Mouse (Mus musculus) liver, embryonic 16.5 days (tissue): ENCODE results near the gene Zswim3. TPM values are rescaled to one million over a fixed set of nuclear protein-coding genes. Genes with fewer than 3 reads are reported as not detected.

Experiments used
- ATAC-seq: fragments of 200-750 bp; cut with Nextera tagmentation; 2 replicates; pipeline ENCODE4 v1.8.0; 2017; ENCODE audit warnings: low read depth, mild to moderate bottlenecking, moderate number of reproducible peaks, moderate library complexity
- H3K27ac ChIP-seq: fragments of 300-500 bp; sonication (generic); 2 replicates; pipeline ENCODE4 v1.5.1; 2014; ENCODE audit warnings: mild to moderate bottlenecking, low read length
- H3K27me3 ChIP-seq: fragments of 300-500 bp; sonication (generic); 2 replicates; pipeline ENCODE4 v1.6.1; 2014; ENCODE audit warnings: low read depth, low read length, mixed read lengths; ENCODE audit not compliant: control insufficient read depth, insufficient read depth
- H3K36me3 ChIP-seq: fragments of 300-500 bp; sonication (generic); 2 replicates; pipeline ENCODE4 v1.6.1; 2014; ENCODE audit warnings: mild to moderate bottlenecking; ENCODE audit not compliant: control insufficient read depth, insufficient read depth
- H3K4me1 ChIP-seq: fragments of 300-500 bp; sonication (generic); 2 replicates; pipeline ENCODE4 v1.6.1; 2014; ENCODE audit warnings: low read depth, low read length, mixed read lengths; ENCODE audit not compliant: control insufficient read depth
- H3K4me2 ChIP-seq: fragments of 300-500 bp; sonication (generic); 2 replicates; pipeline ENCODE4 v1.6.1; 2014; ENCODE audit warnings: low read depth, low read length, mixed read lengths
- H3K4me3 ChIP-seq: fragments of 300-500 bp; sonication (generic); 2 replicates; pipeline ENCODE4 v1.5.1; 2014; ENCODE audit warnings: low read depth, mild to moderate bottlenecking, low read length
- H3K9ac ChIP-seq: fragments of 300-500 bp; sonication (generic); 2 replicates; pipeline ENCODE4 v1.6.1; 2014; ENCODE audit warnings: low read depth, low read length
- H3K9me3 ChIP-seq: fragments of 300-500 bp; sonication (generic); replicated peaks from 2 replicates; pipeline ENCODE4 v1.6.1; 2016; ENCODE audit warnings: low read length; ENCODE audit not compliant: control insufficient read depth
- WGBS: fragments of 180-500 bp; shearing (Covaris S2); extraction: QIAGEN DNeasy Blood & Tissue Kit; methylation state at CpG from one replicate; pipeline ENCODE4 v1.1.7; 2014; ENCODE audit not compliant: insufficient replicate concordance; 5-methylcytosine and 5-hydroxymethylcytosine counted together
- polyA plus RNA-seq: library from polyadenylated mRNA; unstranded; fragments of >200 nt; fragmentation: Nextera tagmentation; extraction: Ambion mirVana; gene quantifications from 2 replicates; pipeline ENCODE4 v1.2.1, GENCODE M21; 2015

The Zswim3 gene
- polyA plus RNA-seq, 1 experiment from 2014 or later = 4.3 TPM

GRCm38 (mm10) chr2:164777246-164778014 lies 27.5 kb upstream of the Zswim3 start:
- ATAC-seq = no peak
- WGBS = 77% methylated on average over 30 of the region's 30 CpGs
- no peak overlapping the region for H3K9ac ChIP-seq
- H3K27me3 ChIP-seq = peaks cover 11% of the 10 kb centered on the region
- H3K4me1 ChIP-seq = peaks cover 17% of the 10 kb centered on the region
- no peak overlapping the region for H3K27ac ChIP-seq
- no peaks in the 10 kb centered on the region for H3K9me3 ChIP-seq
- no peak overlapping the region for H3K4me2 ChIP-seq
- H3K4me3 ChIP-seq = no peak overlapping the region
- H3K36me3 ChIP-seq = peaks cover 8% of the 10 kb centered on the region

DNA sequence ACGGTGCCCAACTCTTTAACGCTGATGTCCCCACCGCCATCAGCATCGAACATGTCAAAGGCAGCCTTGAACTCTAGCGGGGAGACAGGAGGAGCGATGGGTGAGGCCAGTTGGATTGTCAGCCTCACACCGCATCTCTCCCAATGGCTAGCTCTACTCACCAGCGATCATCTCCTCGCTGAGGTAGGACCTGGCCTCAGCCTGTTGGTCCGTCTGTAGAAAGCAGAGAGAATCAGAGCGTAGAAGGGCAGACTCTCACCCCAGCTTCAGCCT lies 26.9 kb upstream of the Zswim3 start:
- H3K27me3 ChIP-seq = peaks cover 11% of the 10 kb centered on the region
- no peaks in the 10 kb centered on the region for H3K9me3 ChIP-seq
- WGBS = 83% methylated on average over 11 of the region's 11 CpGs

GRCm38 (mm10) chr2:164778809-164779208 lies 26.1 kb upstream of the Zswim3 start:
- H3K9me3 ChIP-seq = no peaks in the 10 kb centered on the region
- H3K4me1 ChIP-seq = peaks cover 5% of the 10 kb centered on the region
- H3K36me3 ChIP-seq = no peaks in the 10 kb centered on the region
- no peak for ATAC-seq
- H3K27me3 ChIP-seq = peaks cover 11% of the 10 kb centered on the region
- H3K4me2 ChIP-seq = no peak overlapping the region
- no peak overlapping the region for H3K4me3 ChIP-seq
- WGBS = 67% methylated on average over 7 of the region's 7 CpGs
- no peak overlapping the region for H3K9ac ChIP-seq
- no peak overlapping the region for H3K27ac ChIP-seq

More for the DNA sequence above, 26.9 kb upstream of the Zswim3 start:
- no peak for ATAC-seq
- peaks cover 13% of the 10 kb centered on the region for H3K4me1 ChIP-seq
- H3K4me3 ChIP-seq = no peak overlapping the region
- H3K9ac ChIP-seq = no peak overlapping the region
- H3K4me2 ChIP-seq = no peak overlapping the region
- H3K27ac ChIP-seq = no peak overlapping the region
- peaks cover 3% of the 10 kb centered on the region for H3K36me3 ChIP-seq

DNA sequence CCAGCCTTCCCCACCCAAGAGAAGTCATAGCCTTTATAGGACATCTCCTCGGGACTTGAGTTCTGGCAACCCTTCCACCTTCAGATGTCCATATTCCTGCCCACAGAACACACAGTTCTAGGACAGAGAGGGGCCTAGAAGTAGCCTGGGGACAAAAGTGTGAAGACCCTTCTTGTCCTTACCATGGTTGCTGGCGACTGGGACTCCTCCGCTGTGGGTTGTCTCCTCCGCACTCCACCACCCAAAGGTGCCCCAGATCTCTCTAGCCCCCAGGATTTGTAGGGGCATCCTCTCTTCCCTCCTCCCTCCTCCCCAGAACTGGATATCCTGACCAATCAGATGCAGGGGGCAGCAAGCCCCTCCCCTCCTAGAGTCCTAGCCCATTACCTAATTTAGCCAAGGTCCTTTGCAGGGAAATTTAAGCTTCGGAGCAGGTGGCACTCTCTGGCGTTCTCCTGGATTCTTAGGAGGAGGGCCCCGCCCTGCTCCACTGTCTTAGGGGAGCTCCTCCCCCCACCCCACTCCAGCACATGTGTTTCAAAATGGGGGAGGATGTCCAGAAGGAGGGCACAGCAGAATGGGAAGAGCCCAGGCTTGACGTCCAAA lies 25.3 kb upstream of the Zswim3 start, which contains the start of gene Tnnc2:
TSS of gene Tnnc2 (minus strand) at position 487 of the 606 bp plus-strand sequence.
- Histone ChIP-seq H3K9ac (no peak within 1 kb of the TSS), H3K9me3 (no peaks in the 10 kb centered on the region), H3K27me3 (peaks cover 11% of the 10 kb centered on the region), H3K4me3 (no peak within 1 kb of the TSS), H3K27ac (no peak within 1 kb of the TSS), H3K36me3 (no peaks in the 10 kb centered on the region), H3K4me1 (peaks cover under 1% of the 10 kb centered on the region), H3K4me2 (no peak within 1 kb of the TSS)
- no peak for ATAC-seq
- 65% methylated on average over 8 of the region's 8 CpGs for WGBS

DNA sequence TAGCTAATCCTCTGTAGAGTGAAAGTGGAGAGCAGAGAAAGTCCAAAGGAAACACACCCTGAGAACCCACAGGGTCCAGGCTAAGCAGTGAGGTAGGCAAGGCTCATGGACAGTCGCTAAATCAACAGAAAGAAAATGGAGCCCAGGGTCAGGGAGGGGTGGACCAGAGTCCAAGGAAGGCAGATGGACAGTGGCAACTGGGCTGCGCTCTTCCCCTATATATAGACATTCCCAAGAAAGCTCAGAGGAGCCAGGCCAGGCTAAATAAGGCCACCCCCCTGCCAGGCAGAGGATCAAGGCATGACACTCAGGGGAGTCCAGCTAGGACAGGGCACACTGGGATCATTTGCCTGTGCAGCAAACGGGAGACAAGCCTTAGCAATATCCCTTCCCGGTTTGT lies 23.0 kb upstream of the Zswim3 start:
- no peak for ATAC-seq
- no peaks in the 10 kb centered on the region for H3K36me3 ChIP-seq
- H3K4me1 ChIP-seq = peaks cover 19% of the 10 kb centered on the region
- no peak overlapping the region for H3K4me2 ChIP-seq
- H3K9me3 ChIP-seq = no peaks in the 10 kb centered on the region
- H3K9ac ChIP-seq = no peak overlapping the region
- 61% methylated on average over 4 of the region's 4 CpGs for WGBS
- H3K27me3 ChIP-seq = peaks cover 4% of the 10 kb centered on the region
- no peak overlapping the region for H3K4me3 ChIP-seq
- no peak overlapping the region for H3K27ac ChIP-seq

GRCm38 (mm10) chr2:164783926-164784581 lies 20.8 kb upstream of the Zswim3 start:
- no peak for ATAC-seq
- no peak overlapping the region for H3K9ac ChIP-seq
- no peaks in the 10 kb centered on the region for H3K9me3 ChIP-seq
- H3K4me3 ChIP-seq = no peak overlapping the region
- H3K4me2 ChIP-seq = no peak overlapping the region
- 62% methylated on average over 7 of the region's 7 CpGs for WGBS
- peaks cover 4% of the 10 kb centered on the region for H3K27me3 ChIP-seq
- H3K27ac ChIP-seq = no peak overlapping the region
- peaks cover 32% of the 10 kb centered on the region for H3K4me1 ChIP-seq
- no peaks in the 10 kb centered on the region for H3K36me3 ChIP-seq

DNA sequence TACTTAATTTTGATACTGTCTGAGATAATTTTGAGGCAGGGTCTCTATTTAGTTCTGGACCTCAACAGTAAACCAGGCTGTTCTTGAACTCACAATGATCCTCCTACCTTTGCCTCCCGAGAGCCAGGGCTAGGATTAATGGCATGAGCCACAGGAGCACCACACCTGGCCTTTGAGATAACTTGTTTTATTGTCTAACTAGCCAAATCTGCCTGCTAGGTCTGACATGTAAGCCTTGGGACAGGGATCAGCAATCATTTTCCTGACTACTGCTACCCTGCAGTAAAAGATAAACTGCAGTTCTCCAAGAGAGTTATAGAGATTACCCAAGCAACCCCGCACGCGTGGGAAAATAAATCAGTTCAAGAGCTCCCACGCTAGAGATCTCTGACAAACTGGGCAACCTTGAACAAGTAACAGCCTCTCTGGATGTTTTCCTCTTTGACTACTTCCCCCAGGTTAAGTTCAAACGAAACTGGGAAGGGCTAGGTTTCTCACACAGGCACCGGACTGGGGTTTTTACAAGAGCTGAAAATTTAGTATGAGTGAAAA lies 20.0 kb upstream of the Zswim3 start:
- peaks cover 32% of the 10 kb centered on the region for H3K4me1 ChIP-seq
- peak overlapping the region; percentile 71 for H3K4me3 ChIP-seq
- H3K4me2 ChIP-seq = peak overlapping the region; percentile 98
- WGBS = 3% methylated on average over 7 of the region's 7 CpGs
- no peaks in the 10 kb centered on the region; the same call in 1 of the 2 replicates for H3K27me3 ChIP-seq
- peak overlapping the region; percentile 88 for H3K27ac ChIP-seq
- 0 out of 2 replicates have a peak, but pooled peaks cover 4% of the 10 kb centered on the region for H3K36me3 ChIP-seq
- no peaks in the 10 kb centered on the region for H3K9me3 ChIP-seq
- peak overlapping the region; percentile 77 for H3K9ac ChIP-seq
- ATAC-seq = no peak

- WGBS = under 1% methylated on average over 85 of the region's 89 CpGs
- Histone ChIP-seq H3K9ac (peak within 1 kb of the TSS; percentile 77), H3K27me3 (no peaks in the 10 kb centered on the region), H3K4me3 (peak within 1 kb of the TSS; percentile 71), H3K36me3 (0 out of 2 replicates have a peak, but pooled peaks cover 4% of the 10 kb centered on the region), H3K9me3 (no peaks in the 10 kb centered on the region), H3K4me1 (peaks cover 35% of the 10 kb centered on the region), H3K4me2 (peak within 1 kb of the TSS; percentile 98), H3K27ac (peak within 1 kb of the TSS; percentile 88)
- ATAC-seq = peak; percentile 90
Observed at GRCm38 (mm10) chr2:164785481-164786387, 19.2 kb upstream of the Zswim3 start, which contains the start of gene Snx21. Snx21 (plus strand) TSS chr2:164785823.
